Mouse (Mus musculus) heart, postnatal 0 days (tissue): ENCODE measurements at regions not wholly inside any gene's neighbourhood (a gene's known extent, or its start where the extent isn't known, plus 50 kb on each side); places are given as distances from the start of the nearest gene placed in this dataset.

Experiments
- ATAC-seq: fragments of 200-750 bp; cut with Nextera tagmentation; 2 replicates; pipeline ENCODE4 v1.8.0; 2017; ENCODE audit warnings: low read depth, moderate number of reproducible peaks, moderate library complexity; ENCODE audit not compliant: insufficient read depth
- DNase-seq: peaks from one replicate; pipeline ENCODE4 v3.0.0-alpha.2; 2016; ENCODE audit warnings: low spot score
- H3K27ac ChIP-seq: fragments of 300-500 bp; sonication (generic); 2 replicates; pipeline ENCODE4 v1.5.1; 2014; ENCODE audit warnings: low read depth, mild to moderate bottlenecking
- H3K27me3 ChIP-seq: fragments of 300-500 bp; sonication (generic); 2 replicates; pipeline ENCODE4 v1.6.1; 2014; ENCODE audit warnings: low read length, mixed read lengths; ENCODE audit not compliant: control insufficient read depth, insufficient read depth
- H3K36me3 ChIP-seq: fragments of 300-500 bp; sonication (generic); replicated peaks from 2 replicates; pipeline ENCODE4 v1.6.1; 2014; ENCODE audit warnings: low read length, mixed read lengths; ENCODE audit not compliant: control insufficient read depth, insufficient read depth
- H3K4me1 ChIP-seq: fragments of 300-500 bp; sonication (generic); 2 replicates; pipeline ENCODE4 v1.6.1; 2014; ENCODE audit warnings: antibody characterized with exemption; ENCODE audit not compliant: control insufficient read depth, insufficient read depth
- H3K4me2 ChIP-seq: fragments of 300-500 bp; sonication (generic); 2 replicates; pipeline ENCODE4 v1.6.1; 2014; ENCODE audit warnings: low read depth, mild to moderate bottlenecking, low read length, moderate library complexity
- H3K4me3 ChIP-seq: fragments of 300-500 bp; sonication (generic); 2 replicates; pipeline ENCODE4 v1.5.1; 2014; ENCODE audit warnings: low read depth, low read length
- H3K9ac ChIP-seq: fragments of 300-500 bp; sonication (generic); replicated peaks from 2 replicates; pipeline ENCODE4 v1.6.1; 2014; ENCODE audit warnings: low read depth, low read length, mixed read lengths
- H3K9me3 ChIP-seq: fragments of 300-500 bp; sonication (generic); replicated peaks from 2 replicates; pipeline ENCODE4 v1.6.1; 2016; ENCODE audit warnings: low read length; ENCODE audit not compliant: control insufficient read depth
- CTCF ChIP-seq: IDR thresholded peaks from 2 replicates; pipeline ENCODE4 v1.5.1; 2016; ENCODE audit warnings: antibody characterized with exemption, control low read depth, low read depth
- EP300 ChIP-seq: IDR thresholded peaks from 2 replicates; pipeline ENCODE4 v1.6.1; 2016; ENCODE audit warnings: antibody characterized with exemption, low read depth
- WGBS: fragments of 180-500 bp; shearing (Covaris S2); extraction: QIAGEN DNeasy Blood & Tissue Kit; methylation state at CpG from one replicate; pipeline ENCODE4 v1.1.7; 2014; 5-methylcytosine and 5-hydroxymethylcytosine counted together

DNA sequence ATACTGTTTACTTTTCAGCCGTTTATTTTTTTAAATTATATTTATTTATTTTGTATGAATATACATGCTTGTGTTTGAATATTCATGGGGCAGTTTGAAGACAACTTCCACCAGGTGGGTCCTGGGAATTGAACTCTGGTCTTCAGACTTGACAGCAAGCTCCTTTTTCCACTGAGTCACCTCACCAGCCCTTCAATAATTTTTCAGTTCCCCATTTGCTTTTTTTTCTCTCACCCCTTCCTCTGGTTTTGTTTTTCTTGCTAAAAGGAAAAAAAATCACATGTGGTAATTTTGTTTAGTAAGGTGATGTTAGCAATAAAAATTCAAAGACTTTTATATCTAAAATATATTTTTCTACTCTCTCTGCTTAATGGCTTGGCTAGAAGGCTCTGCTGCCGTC lies 64.9 kb upstream of the Slc34a2 start:
- H3K4me2 ChIP-seq: no peak overlapping the region
- no peak for ATAC-seq
- TF ChIP-seq CTCF (no peak), EP300 (no peak)

DNA sequence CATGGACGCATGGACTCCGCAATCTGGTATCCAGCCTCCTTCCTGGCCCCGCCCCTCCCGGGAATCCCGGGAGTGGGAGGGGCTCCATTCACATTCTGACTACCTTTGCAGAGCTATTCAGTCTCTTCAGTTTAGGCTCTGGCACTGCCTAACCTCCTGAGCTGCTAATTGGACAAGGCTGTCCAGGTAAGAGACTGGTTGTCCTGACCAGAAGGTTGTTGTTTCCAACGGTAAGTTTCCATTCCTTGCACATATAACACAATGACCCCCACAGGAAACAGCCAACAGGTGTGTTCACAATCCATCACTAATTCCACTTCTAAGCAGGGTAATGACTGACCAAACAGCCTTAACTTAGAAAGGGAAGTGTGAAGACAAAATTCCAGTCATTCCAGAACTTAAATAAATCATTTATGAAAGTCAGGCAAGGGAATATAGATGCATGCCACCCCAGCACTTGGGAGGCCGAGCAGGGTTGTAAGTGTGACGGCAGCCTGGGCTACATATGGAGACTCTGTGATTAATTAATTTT lies 62.3 kb upstream of the Slc34a2 start:
- H3K4me1 ChIP-seq: no peaks in the 10 kb centered on the region
- H3K36me3 ChIP-seq: no peaks in the 10 kb centered on the region
- H3K9ac ChIP-seq: no peak overlapping the region
- no peak overlapping the region for H3K4me3 ChIP-seq
- DNase-seq: no peak
- H3K27me3 ChIP-seq: no peaks in the 10 kb centered on the region
- 70% methylated on average over 8 of the region's 8 CpGs for WGBS
- ATAC-seq: no peak
- H3K9me3 ChIP-seq: no peaks in the 10 kb centered on the region
- H3K4me2 ChIP-seq: no peak overlapping the region
- no peak for TF ChIP-seq EP300
- TF ChIP-seq CTCF: no peak
- no peak overlapping the region for H3K27ac ChIP-seq

More for the DNA sequence above, 64.9 kb upstream of the Slc34a2 start:
- DNase-seq: no peak
- H3K27me3 ChIP-seq: no peaks in the 10 kb centered on the region
- H3K36me3 ChIP-seq: no peaks in the 10 kb centered on the region
- H3K27ac ChIP-seq: no peak overlapping the region
- 67% methylated on average over 2 of the region's 2 CpGs for WGBS
- H3K9me3 ChIP-seq: no peaks in the 10 kb centered on the region
- H3K4me1 ChIP-seq: no peaks in the 10 kb centered on the region
- no peak overlapping the region for H3K9ac ChIP-seq
- H3K4me3 ChIP-seq: no peak overlapping the region

GRCm38 (mm10) chr5:52977826-52978687 lies 59.8 kb upstream of the Slc34a2 start:
- H3K27ac ChIP-seq: no peak overlapping the region
- ATAC-seq (no peak), DNase-seq (peak; percentile 16)
- no peak overlapping the region; the same call in 1 of the 2 replicates for H3K4me3 ChIP-seq
- TF ChIP-seq EP300: no peak
- TF ChIP-seq CTCF: peak; percentile 17; the same call in 1 of the 2 replicates
- WGBS: 33% methylated on average over 9 of the region's 9 CpGs
- H3K4me1 ChIP-seq: no peaks in the 10 kb centered on the region
- no peaks in the 10 kb centered on the region for H3K27me3 ChIP-seq
- H3K9ac ChIP-seq: no peak overlapping the region
- H3K36me3 ChIP-seq: no peaks in the 10 kb centered on the region
- H3K4me2 ChIP-seq: peak overlapping the region; percentile 36
- H3K9me3 ChIP-seq: no peaks in the 10 kb centered on the region

- TF ChIP-seq EP300: no peak
- TF ChIP-seq CTCF: no peak
- Histone ChIP-seq H3K9ac (no peak overlapping the region), H3K36me3 (no peaks in the 10 kb centered on the region), H3K27ac (no peak overlapping the region), H3K4me1 (no peaks in the 10 kb centered on the region), H3K27me3 (no peaks in the 10 kb centered on the region), H3K9me3 (no peaks in the 10 kb centered on the region), H3K4me2 (no peak overlapping the region), H3K4me3 (no peak overlapping the region)
- 56% methylated on average over 1 of the region's 1 CpGs for WGBS
- DNase-seq: no peak
- no peak for ATAC-seq
Measured at GRCm38 (mm10) chr5:52979458-52979857, 58.4 kb upstream of the Slc34a2 start.

GRCm38 (mm10) chr5:52982056-52982455 lies 55.8 kb upstream of the Slc34a2 start:
- no peak for TF ChIP-seq EP300
- TF ChIP-seq CTCF: no peak
- no peak for DNase-seq
- Histone ChIP-seq H3K4me1 (no peaks in the 10 kb centered on the region), H3K36me3 (no peaks in the 10 kb centered on the region), H3K4me3 (no peak overlapping the region), H3K9me3 (no peaks in the 10 kb centered on the region), H3K27ac (no peak overlapping the region), H3K4me2 (no peak overlapping the region), H3K27me3 (no peaks in the 10 kb centered on the region), H3K9ac (no peak overlapping the region)
- no peak for ATAC-seq
- WGBS: 77% methylated on average over 4 of the region's 4 CpGs

DNA sequence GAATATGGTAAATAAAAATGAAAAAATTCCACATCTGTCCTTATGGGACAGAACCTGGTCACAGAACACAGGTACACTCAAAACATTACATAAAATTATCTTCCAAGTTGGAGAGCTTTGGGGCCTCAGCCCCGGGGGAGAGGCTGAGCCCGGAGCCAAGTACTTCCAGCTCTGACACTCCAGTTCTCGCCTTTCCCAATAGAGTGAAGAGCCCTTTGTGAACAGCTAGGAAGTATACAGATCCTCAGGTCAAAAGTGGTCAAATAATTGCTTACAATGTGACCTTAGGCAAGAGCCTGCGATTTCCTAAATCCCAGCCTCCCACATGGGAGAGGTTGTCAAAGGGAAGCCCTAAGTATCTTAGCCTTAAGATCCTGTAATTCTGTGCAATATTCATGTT lies 55.1 kb upstream of the Slc34a2 start:
- no peak for ATAC-seq

More for the DNA sequence above, 55.1 kb upstream of the Slc34a2 start:
- DNase-seq: no peak
- 42% methylated on average over 4 of the region's 4 CpGs for WGBS
- Histone ChIP-seq H3K27me3 (no peaks in the 10 kb centered on the region), H3K4me3 (no peak overlapping the region), H3K36me3 (no peaks in the 10 kb centered on the region), H3K27ac (no peak overlapping the region), H3K9ac (no peak overlapping the region), H3K4me2 (no peak overlapping the region), H3K4me1 (no peaks in the 10 kb centered on the region), H3K9me3 (no peaks in the 10 kb centered on the region)
- TF ChIP-seq EP300 (no peak), CTCF (no peak)
